Mouse (Mus musculus): Measurements from ENCODE around the gene Epn2.

GRCm38 (mm10) chr11:61478788-61479187, 100.7 kb downstream of the Epn2 start:
- TF ChIP-seq REST (IDR thresholded peaks at IDR 0.05; ENCODE audit: insufficient read depth, insufficient read length) (no peak), MYOD1 (IDR thresholded peaks at IDR 0.05; ENCODE audit: control insufficient read depth in 1 of 3, insufficient read length in 2 of 3, low read depth in 2 of 3) (no peak), MYOG (IDR thresholded peaks at IDR 0.05; ENCODE audit: control insufficient read depth in 1 of 3, insufficient read depth in 1 of 3, insufficient read length in 2 of 3, low read depth in 2 of 3) (no peak)
